Mouse (Mus musculus): Measurements from ENCODE around the gene Kctd17. TPM values are rescaled to one million over a fixed set of nuclear protein-coding genes. Genes with fewer than 3 reads are reported as not detected.

Gene Kctd17
- total RNA-seq, 2 experiments from 2014 or later, result 288 to 291 TPM

DNA sequence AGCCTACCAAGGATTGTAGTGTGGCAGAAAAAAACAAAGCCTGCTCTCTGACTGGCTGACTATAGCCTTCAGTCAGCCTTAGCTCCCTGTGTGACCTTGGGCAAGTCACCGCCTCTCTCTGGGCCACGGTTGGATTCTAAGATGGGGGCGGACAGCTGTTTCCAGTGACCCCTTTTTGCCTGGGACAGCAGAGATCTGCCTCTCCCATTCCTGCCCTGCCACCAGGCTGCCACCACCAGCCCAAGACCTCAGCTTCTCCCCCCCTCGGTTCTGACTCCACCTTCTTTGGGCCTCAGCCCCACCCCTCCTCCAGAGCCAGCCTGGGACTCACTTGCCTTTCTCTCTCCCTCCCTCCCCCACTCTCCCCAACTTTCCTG, 9.6 kb downstream of the Kctd17 start:
- DNase-seq (ENCODE audit: low spot score in 2 of 2), result no peak
- intact Hi-C loops (cut with DNase I), result no loop called here

DNA sequence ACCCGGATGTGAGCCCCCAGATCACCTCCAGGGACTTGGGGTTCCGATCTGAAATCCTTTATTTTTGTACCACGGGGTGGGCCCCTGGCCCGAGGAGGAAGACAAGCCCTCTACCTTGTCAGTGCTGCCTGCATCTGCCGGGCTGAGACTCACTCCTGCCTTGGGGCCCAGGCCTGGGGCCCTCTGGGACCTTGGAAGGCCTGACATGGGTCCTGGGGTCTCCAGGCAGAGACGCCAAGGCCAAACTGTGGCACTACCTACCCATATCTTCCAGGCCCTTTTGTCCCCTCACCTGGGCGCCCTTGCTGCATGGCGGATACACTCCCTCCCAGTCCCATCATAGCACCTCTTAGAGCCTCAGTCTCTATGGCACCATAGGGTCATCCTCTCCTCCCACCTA, 10.1 kb downstream of the Kctd17 start:
- intact Hi-C loops (cut with DNase I), result no loop called here
- no peak for DNase-seq (ENCODE audit: low spot score in 2 of 2)

DNA sequence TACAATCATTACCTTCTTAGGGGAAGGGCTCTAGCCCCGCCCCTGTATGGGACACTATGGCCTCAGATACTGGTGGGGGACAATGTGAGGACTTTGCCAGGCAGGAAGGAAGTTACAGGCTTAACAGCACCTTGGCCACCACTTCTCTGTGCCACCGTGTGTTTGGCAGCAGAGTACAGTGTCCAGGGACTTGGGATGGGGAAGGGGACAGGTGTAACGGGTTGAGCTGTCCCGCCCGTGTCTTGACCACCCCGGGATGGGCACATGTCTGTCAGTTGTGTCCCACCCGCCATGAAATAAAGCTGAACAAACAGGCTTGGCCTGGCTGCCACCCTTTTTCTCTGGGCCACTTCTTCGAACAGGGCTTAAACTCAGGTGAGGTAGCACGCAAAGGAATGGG, 10.6 kb downstream of the Kctd17 start:
- intact Hi-C loops (cut with DNase I), result no loop called here
- no peak for DNase-seq (ENCODE audit: low spot score in 2 of 2)

DNA sequence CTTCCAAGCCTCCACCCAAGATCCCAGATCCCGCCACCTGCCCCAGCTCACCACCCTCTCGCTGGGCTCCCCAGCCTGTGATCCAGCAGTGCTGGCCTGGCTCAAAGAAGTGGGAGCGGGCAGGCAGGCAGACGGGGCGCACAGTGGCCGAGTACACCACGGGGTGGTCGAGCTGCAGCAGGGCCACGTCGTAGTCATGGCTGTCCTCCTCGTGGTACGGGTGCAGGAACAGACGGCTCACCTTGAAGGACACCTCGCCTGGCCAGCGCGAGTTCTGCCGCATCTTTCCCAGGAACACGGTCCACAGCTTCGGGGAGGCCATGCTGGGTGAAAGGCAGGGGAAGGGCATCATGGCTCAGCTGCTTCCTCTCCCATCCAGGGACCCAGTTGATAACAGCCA, 13.9 kb downstream of the Kctd17 start:
- intact Hi-C loops (cut with DNase I), result no loop called here

DNA sequence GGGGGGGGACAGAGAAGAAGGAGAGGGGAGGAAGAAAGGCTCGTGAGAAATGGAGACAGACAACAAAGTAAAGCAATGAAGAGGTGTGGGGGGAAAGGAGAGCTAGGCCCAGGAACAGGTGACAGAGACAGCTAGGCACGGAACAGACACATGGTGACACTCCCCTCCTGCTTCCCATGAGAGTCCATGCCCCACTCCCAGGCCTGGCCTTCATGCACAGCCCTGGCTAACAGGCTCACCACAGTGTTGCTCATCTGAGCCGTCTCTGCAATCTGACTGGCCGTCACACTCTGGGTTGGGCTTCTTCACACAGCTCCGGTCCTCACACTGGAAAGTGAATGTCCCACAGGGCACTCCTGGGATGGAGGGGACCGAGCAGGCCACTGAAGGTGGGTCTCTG, 15.5 kb downstream of the Kctd17 start:
- DNase-seq (ENCODE audit: low spot score in 2 of 2), result no peak
- intact Hi-C loops (cut with DNase I), result no loop called here

More for the DNA sequence above, 13.9 kb downstream of the Kctd17 start:
- no peak for DNase-seq (ENCODE audit: low spot score in 2 of 2)

DNA sequence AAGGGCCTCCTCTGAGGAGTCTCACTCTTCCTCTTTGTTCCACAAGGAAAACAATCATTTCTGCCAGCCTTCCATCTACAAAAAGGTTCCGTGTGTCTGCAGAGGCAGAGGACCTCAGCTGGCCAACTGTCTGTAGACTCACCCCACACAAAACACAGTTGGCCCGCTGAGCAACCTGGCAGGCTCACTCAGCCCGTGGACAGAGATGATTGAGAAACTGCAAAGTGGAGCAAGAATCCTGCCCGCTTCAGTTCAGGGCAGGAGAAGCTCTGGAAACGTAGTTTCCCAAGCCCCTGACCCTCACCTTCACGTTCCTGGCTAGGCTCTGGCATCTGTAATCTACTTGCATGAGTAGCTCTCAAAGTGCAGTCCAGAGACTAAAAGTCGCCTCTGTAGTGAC, 18.8 kb downstream of the Kctd17 start:
- intact Hi-C loops (cut with DNase I), result loop anchor here (2.0 to 5.0 kb wide), 2 partner anchors 82 to 135 kb away; no protein-coding TSS in a partner anchor
- no peak for DNase-seq (ENCODE audit: low spot score in 2 of 2)

DNA sequence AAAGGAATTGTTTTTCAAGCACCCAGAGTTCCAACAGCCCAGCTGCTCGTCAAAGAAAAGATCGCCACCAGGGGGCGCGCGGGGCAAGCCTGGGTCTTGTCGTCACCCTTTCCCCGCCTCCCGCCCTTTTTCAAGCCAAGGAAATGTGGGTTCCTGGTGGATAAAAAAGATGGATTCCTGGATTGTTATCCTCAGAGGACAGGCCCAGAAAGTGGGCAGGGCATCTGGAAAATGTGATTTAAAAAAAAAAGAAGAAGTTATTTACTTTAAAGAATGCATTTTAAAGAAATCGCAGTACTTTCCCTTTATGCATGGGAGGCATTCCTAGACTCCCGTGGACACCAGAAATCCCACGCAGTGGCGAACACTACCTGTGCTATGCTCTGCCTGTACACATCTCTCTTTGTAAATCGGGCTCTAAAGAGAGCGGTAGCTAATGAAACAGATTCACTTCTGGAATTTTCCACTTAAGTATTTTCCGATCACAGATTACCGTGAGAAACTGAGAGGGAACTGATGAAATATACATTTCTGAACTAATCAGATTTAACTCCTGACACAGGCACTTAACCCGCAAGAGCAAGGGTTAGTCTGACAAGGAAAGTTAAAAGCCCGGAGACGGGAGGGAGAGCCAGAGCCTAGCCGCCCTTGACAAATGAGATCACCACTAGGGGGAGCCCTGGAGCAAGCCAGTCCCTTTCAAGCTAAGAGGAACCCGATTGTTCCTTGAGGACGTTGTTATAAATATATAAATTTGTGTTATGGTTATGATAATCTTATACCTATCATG, 19.6 kb downstream of the Kctd17 start:
- DNase-seq (ENCODE audit: low spot score in 2 of 2), result peak; percentile 97

DNA sequence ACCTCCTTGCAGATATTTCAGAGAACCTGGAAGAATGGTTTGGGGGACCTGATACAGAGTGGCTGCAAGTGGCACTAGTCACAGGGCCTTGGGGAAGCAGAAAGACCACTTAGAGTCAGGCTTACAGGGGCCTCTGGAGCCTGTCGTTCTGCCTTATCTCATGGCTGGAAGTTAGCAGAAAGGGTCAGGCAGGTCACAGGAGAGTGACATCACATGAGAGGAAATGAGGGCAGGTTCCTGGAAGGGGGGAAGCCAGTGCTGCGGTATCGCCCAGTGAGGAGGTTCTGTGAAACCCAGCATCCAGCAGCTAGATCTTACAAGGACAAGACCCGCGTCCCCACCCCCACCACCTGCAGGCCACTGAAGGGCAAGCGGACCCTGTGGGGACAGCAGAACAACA, 20.8 kb downstream of the Kctd17 start:
- intact Hi-C loops (cut with DNase I), result loop anchor here (5.0 kb wide), 1 partner anchor 133 kb away; no protein-coding TSS in a partner anchor
- DNase-seq (ENCODE audit: low spot score in 2 of 2), result no peak

More for the DNA sequence above, 19.6 kb downstream of the Kctd17 start:
- intact Hi-C loops (cut with DNase I), result loop anchor here (2.0 to 5.0 kb wide), 2 partner anchors 81 to 134 kb away; no protein-coding TSS in a partner anchor

DNA sequence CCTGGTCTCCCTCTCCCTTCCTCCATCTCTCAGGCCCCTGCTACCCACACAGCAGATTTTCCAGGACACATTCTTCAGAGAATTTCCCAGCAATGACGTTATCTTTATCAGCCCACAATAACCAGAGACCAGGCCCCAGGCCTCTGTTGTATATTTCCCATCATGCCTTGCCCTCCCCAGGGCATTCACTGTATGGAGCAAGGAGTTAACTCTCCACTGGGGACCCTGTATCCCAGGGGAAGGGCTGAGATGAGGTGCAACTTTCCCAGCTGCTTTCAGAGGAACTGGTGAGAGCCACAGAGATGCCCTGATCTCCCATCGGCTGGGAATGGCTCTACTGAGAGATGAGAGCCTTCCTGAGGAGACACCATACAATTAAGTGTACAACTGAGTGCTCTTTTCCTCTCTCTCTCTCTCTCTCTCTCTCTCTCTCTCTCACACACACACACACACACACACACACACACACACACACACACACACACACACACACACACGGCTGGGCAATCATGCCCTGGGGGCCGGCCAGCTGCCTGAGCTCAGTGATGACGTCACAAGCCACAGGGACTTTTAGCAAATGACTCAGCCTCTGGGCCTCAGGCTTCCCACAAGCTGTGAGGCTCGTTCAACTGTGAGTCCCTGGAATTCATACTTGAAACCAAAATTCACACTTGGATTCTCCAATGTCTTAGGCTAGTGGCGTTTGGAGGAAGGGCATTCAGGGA, 21.5 kb downstream of the Kctd17 start:
- intact Hi-C loops (cut with DNase I), result loop anchor here (5.0 to 10.0 kb wide), 2 partner anchors 132 to 305 kb away; no protein-coding TSS in a partner anchor

DNA sequence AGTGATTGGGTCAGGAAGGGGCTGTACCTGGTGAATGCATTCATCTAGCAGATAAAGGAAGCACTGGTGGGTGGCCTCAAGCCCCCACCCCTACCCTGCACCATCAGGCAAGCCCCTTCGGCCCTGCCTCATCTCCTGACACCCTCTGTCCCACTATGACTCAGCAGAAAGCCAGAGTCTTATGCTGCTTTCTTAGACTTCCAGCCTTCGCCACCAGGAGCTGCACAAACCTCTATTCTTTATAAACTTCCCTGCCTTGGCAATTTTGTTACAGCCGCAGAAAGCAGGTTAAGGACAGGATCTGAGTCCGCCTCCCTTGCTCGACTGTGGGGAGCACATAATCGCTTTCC, 22.0 kb downstream of the Kctd17 start:
- intact Hi-C loops (cut with DNase I), result loop anchor here (10.0 kb wide), 1 partner anchor 304 kb away; no protein-coding TSS in a partner anchor
- no peak for DNase-seq (ENCODE audit: low spot score in 2 of 2)

More for the DNA sequence above, 21.5 kb downstream of the Kctd17 start:
- DNase-seq (ENCODE audit: low spot score in 2 of 2), result peak; percentile 41 to 71

DNA sequence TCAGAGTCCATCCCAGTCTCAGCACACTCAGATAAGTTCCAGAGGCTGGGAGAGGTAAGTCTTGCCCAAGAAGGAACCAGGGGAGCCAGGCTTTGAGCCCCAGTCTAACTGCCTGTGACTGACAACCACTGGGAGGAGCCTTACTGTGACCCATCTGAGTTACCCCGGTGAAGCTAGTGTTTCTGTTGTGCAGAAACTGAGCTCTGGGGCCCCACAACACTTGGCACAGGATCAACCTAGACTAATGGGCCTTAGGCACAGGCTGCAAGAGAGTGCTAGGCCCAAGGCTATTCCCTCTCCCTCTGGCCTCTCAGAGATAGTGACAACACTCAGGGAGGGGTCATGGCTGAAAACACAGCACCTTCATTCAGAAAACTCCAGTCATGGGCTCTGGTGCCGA, 22.8 kb downstream of the Kctd17 start:
- intact Hi-C loops (cut with DNase I), result loop anchor here (10.0 kb wide), 1 partner anchor 304 kb away; no protein-coding TSS in a partner anchor
- no peak for DNase-seq (ENCODE audit: low spot score in 2 of 2)

DNA sequence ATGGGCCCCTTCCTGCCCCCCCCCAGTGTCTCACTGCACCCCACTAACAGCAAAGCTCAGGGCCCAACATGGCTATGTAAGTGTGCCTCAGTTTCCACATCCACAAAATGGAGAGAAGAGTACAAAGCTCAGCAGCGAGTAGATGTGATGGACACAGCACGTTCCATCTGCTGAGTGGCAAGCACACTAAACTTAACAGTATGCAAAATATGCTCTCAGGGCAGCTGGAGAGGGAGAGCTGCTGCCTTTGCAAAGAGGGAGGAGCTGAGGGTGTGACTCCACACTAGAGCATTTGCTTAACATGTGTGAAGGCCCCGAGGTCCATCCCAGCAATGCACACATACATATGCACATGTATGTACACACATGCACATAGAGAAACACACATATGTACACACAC, 24.6 kb downstream of the Kctd17 start:
- intact Hi-C loops (cut with DNase I), result loop anchor here (10.0 kb wide), 1 partner anchor 302 kb away; no protein-coding TSS in a partner anchor
- no peak for DNase-seq (ENCODE audit: low spot score in 2 of 2)

DNA sequence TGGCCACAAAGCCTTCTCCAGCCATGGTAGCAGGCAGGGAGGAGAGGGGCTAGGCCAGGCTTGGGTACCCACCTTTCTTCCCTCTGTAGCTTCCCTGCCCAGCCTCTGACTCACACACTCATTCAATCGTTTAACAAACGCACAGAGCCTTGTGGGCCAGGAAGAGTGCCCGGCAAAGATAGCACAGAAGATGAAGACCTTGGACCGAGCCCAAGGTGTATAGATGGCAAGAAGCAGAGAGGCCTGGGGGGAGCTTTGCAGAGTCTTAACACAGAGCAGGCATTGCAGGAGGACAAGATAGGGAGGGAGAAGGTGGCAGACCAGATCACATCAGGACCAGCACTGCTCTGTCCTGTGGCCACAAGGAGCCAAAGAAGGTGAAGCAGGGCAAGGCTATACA, 26.8 kb downstream of the Kctd17 start:
- intact Hi-C loops (cut with DNase I), result loop anchor here (10.0 kb wide), 1 partner anchor 300 kb away; no protein-coding TSS in a partner anchor
- DNase-seq (ENCODE audit: low spot score in 2 of 2), result no peak

DNA sequence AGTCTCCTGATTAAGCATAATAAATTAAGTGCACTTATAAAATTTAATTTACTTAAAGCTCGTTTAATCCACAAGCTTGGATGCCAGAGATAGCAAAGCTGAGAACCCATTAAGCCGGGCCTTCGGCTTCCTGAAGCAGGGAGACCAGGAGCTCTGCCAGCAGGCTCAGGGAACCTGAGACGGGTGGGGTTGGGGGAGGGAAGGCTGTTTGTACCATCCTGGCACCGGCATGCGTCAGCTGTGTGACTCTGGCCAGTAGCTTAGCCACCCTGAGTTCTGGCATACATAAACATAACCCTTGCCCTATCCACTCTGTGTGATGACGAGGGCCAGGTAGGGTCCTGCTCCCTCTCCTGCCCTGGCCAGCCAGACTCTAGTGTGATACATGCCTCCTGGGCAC, 27.7 kb downstream of the Kctd17 start:
- intact Hi-C loops (cut with DNase I), result loop anchor here (10.0 kb wide), 1 partner anchor 299 kb away; no protein-coding TSS in a partner anchor
- no peak for DNase-seq (ENCODE audit: low spot score in 2 of 2)

DNA sequence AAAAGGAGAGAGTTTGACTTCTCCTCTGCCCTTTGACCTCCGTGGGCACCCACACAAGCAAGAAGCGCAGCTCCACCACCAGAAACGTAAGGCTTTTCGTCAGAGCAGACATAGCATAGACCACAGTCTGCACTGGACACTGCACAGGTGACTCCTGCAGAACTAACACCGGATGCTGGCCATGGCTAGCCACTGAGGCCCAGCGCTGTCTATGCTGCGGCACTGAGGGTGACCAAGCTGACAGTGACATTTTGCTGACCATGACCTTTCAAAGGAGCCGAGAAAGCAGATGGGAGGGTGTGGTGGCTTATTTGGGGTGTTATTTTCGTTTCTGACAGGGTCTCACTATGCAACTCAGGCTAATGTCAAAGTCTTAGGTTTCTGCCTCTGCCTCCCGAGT, 28.8 kb downstream of the Kctd17 start:
- intact Hi-C loops (cut with DNase I), result loop anchor here (10.0 kb wide), 1 partner anchor 298 kb away; no protein-coding TSS in a partner anchor
- DNase-seq (ENCODE audit: low spot score in 2 of 2), result no peak

DNA sequence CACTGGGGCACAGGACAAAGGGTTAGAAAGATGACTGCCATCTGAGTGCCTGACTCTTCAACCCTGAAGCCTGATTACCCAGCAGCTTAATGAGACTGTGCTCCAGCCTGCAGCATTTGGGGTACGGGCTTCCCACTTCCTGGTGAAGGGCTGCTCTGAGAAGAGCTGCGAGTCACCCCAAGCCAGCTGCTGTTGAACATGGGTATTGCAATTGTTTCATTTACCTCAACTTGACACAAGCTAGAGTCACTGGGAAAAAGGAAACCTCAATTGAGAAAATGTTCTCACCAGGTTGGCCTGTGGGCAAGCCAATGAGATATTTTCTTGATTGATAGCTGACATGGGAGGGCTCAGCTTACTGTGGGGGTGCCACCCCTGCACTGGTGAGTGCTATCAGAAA, 34.6 kb downstream of the Kctd17 start:
- intact Hi-C loops (cut with DNase I), result no loop called here
- DNase-seq (ENCODE audit: low spot score in 2 of 2), result no peak

DNA sequence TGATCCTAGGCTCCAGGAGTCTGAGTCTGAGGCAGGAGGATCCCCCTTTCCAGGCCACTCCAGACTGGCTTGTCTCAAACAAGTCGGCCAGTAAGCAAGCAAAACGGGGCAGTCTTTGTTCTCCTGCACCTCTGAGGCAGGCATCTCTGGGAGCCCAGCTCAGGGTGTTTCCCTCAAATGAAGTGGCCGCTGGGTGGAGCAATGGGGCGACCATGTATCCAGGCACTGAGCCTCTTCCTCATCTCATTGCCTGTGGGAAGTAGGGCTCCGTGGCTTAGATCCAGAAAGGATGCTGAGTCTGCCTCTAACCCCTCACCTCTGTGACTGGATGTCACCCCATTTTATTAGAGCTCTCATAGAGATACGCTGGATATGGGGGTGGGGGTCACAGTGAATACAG, 38.4 kb downstream of the Kctd17 start:
- no peak for DNase-seq (ENCODE audit: low spot score in 2 of 2)
- intact Hi-C loops (cut with DNase I), result no loop called here

DNA sequence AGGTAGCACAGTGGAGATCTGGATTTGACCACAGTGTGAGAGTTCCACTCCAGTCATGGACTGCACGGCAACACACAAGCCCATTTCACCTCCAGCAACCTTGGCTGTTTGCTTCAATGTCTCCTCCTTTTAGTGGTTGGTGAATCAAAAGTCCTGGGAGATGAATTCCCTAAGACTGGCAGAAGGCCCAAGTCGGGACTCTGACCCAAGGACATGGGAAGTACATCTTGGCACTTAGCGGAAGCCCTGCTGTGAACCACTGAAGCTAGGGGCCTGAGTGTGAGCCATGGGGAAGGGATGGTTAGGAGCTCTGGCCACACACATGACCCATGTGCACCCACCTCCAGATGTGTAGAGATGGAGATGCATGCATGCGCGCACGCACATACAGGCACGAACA, 39.2 kb downstream of the Kctd17 start:
- DNase-seq (ENCODE audit: low spot score in 2 of 2), result no peak
- intact Hi-C loops (cut with DNase I), result no loop called here

DNA sequence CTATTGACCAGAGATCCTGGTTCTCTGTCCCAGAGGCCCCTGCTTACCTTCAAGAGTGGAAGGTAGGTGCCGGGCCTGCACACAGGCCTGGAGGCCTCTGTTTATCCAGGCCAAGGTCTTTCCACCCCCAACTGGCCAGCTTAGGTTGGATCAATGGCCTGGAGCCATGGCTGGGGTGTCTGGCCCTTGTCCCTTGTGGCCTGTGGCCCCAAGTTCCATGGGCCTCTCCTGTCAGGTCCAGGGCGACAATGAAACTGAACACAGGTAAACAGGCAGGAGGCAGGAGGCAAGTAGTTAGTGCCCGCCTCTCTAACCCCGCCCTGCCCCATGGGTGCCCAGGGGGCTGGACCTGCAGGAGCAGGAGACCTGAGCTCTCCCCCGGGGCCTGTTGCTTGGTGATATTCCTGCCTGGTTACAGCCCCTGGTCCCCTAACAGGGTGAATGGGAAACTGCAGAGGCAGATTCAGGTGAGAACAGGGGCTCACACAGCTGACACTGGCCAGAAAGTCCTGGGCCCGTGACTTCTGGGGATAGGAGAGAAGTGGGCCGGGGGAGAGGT, 40.1 kb downstream of the Kctd17 start, which contains the start of gene Tmprss6:
Gene Tmprss6, minus strand, starts transcription at position 256 of the 559 bp plus-strand sequence.
- intact Hi-C loops (cut with DNase I), result no loop called here
- no peak for DNase-seq (ENCODE audit: low spot score in 2 of 2)

Measured in left cerebral cortex, postnatal 14 days (tissue).